Mouse (Mus musculus): ENCODE results near the gene Tmprss4.

- TF ChIP-seq CTCF (conservative IDR thresholded peaks at IDR 0.05; ENCODE audit: insufficient read depth, insufficient read length, low read depth, low read length) (no peak), POLR2A (IDR thresholded peaks at IDR 0.05; ENCODE audit: low read depth, low read length) (no peak)
Measured at GRCm38 (mm10) chr9:45236744-45237143, 32.9 kb upstream of the Tmprss4 start.
